Mouse (Mus musculus) G1E (cell line): ENCODE results near the gene Actrt2.

Source experiments
- CTCF ChIP-seq: IDR thresholded peaks from 2 replicates; pipeline ENCODE4 v1.5.1; 2012; ENCODE audit warnings: low read depth, low read length, inconsistent platforms, mixed read lengths
- TAL1 ChIP-seq: conservative IDR thresholded peaks from 2 replicates; pipeline ENCODE4 v1.6.1; 2012; ENCODE audit warnings: low read depth, low read length, inconsistent platforms, mixed read lengths

DNA sequence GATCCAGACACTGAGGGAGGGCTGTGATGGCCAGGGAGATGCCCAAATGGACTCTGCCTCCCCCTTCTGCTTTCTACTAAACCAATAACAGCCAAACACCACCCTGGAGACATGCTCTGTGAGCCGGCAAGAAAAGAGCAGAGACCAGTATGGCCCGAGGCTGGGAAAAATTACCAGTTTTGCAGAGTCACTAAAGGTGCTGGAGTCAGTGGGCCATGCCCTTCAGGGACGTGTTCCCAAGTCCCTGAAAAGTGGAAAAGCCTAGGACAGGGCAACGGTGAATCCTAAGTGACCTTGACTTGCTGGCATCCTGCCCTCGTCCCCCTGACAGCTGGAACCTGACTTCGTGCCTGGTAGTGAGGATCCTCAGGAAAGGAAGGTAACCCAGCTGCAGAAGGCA is 25.2 kb downstream of the Actrt2 start:
- TF ChIP-seq CTCF = no peak
- no peak for TF ChIP-seq TAL1
